Mouse (Mus musculus): ENCODE data around the gene Tmem203. TPM values are rescaled to one million over a fixed set of nuclear protein-coding genes. Genes with fewer than 3 reads are reported as not detected.

Tmem203 gene
- polyA plus RNA-seq, 1 experiment from 2014 or later, result 15.4 TPM

- H3K4me2 ChIP-seq, result peak overlapping the region; percentile 51
- H3K27me3 ChIP-seq (replicated peaks), result no peaks in the 10 kb centered on the region
- H3K4me3 ChIP-seq, result peak overlapping the region; percentile 61
- H3K27ac ChIP-seq, result peak overlapping the region; percentile 99
- peak overlapping the region; percentile 77 for H3K9ac ChIP-seq
- 2% methylated on average over 41 of the region's 41 CpGs for WGBS
- ATAC-seq (replicated peaks), result peak; percentile 97
- H3K4me1 ChIP-seq, result peaks cover 20% of the 10 kb centered on the region
- H3K36me3 ChIP-seq (replicated peaks), result no peaks in the 10 kb centered on the region
- no peaks in the 10 kb centered on the region for H3K9me3 ChIP-seq
Measured at GRCm38 (mm10) chr2:25224766-25225752, 30.2 kb upstream of the Tmem203 start.

DNA sequence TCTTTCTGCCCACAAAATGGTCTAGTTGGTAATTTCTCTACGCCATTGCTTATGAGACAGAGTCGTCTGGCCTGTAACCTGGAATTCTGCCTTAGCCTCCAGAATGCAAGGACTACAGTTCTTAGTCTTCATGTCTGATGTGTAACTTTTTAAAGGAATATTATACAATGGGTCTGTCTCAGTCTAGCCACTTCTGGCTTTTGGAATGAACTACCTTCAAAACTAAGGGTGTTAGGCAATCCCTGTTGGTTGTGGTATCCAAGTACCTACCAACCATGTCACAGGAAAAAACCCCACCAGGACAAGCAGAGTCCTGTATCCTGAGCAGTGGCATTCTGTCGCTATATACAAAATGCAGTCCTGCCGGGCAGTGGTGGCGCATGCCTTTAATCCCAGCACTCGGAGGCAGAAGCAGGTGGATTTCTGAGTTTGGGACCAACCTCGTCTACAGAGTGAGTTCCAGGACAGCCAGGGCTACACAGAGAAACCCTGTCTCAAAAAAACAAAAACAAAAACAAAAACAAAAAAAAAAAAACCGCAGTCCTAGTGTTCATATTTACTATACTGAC lies 29.3 kb upstream of the Tmem203 start:
- H3K27ac ChIP-seq, result 0 out of 2 replicates have a peak overlapping the region, but pooled peaks have one; percentile 99
- H3K9me3 ChIP-seq, result no peaks in the 10 kb centered on the region
- no peak overlapping the region; the same call in 1 of the 2 replicates for H3K4me3 ChIP-seq
- no peak for ATAC-seq (replicated peaks)
- H3K27me3 ChIP-seq (replicated peaks), result no peaks in the 10 kb centered on the region
- H3K4me2 ChIP-seq, result peak overlapping the region; percentile 51; the same call in 1 of the 2 replicates
- no peaks in the 10 kb centered on the region for H3K36me3 ChIP-seq (replicated peaks)
- H3K4me1 ChIP-seq, result peaks cover 20% of the 10 kb centered on the region
- WGBS, result 71% methylated on average over 8 of the region's 8 CpGs
- no peak overlapping the region for H3K9ac ChIP-seq

GRCm38 (mm10) chr2:25226864-25227263 lies 28.4 kb upstream of the Tmem203 start:
- H3K4me3 ChIP-seq, result no peak overlapping the region
- no peaks in the 10 kb centered on the region for H3K9me3 ChIP-seq
- no peak overlapping the region for H3K4me2 ChIP-seq
- no peaks in the 10 kb centered on the region for H3K36me3 ChIP-seq (replicated peaks)
- H3K27me3 ChIP-seq (replicated peaks), result no peaks in the 10 kb centered on the region
- peaks cover 20% of the 10 kb centered on the region for H3K4me1 ChIP-seq
- H3K27ac ChIP-seq, result no peak overlapping the region
- ATAC-seq (replicated peaks), result no peak
- 83% methylated on average over 5 of the region's 5 CpGs for WGBS
- H3K9ac ChIP-seq, result no peak overlapping the region

DNA sequence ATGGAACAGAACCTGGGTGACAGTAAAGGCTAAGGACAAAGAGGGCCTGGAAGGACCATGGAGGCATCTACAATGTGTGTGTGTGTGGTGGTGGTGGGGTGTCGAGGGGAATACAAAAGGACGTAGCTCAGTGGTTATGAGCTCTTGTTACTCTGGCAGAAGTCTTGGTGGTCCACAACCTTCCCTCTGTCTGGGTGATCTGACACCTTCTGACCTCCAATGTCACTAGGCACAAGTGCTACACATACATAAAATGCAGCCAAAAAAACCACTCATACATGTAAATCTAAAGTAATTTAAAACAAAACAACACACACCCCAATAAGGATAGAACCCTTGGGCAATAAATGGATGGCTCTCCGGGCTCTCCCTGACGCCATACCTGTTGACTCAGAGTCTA lies 27.8 kb upstream of the Tmem203 start:
- no peaks in the 10 kb centered on the region for H3K36me3 ChIP-seq (replicated peaks)
- no peak overlapping the region for H3K4me3 ChIP-seq
- no peak for ATAC-seq (replicated peaks)
- H3K27me3 ChIP-seq (replicated peaks), result no peaks in the 10 kb centered on the region
- H3K27ac ChIP-seq, result no peak overlapping the region
- peaks cover 20% of the 10 kb centered on the region for H3K4me1 ChIP-seq
- no peaks in the 10 kb centered on the region for H3K9me3 ChIP-seq
- no peak overlapping the region for H3K9ac ChIP-seq
- H3K4me2 ChIP-seq, result no peak overlapping the region
- WGBS, result 94% methylated on average over 4 of the region's 4 CpGs

- peak overlapping the region; percentile 28; the same call in 1 of the 2 replicates for H3K4me2 ChIP-seq
- no peaks in the 10 kb centered on the region for H3K36me3 ChIP-seq (replicated peaks)
- WGBS, result under 1% methylated on average over 7 of the region's 7 CpGs
- H3K27ac ChIP-seq, result peak overlapping the region; percentile 44
- no peaks in the 10 kb centered on the region for H3K9me3 ChIP-seq
- no peak for ATAC-seq (replicated peaks)
- no peaks in the 10 kb centered on the region for H3K27me3 ChIP-seq (replicated peaks)
- H3K9ac ChIP-seq, result no peak overlapping the region
- H3K4me3 ChIP-seq, result no peak overlapping the region
- H3K4me1 ChIP-seq, result peaks cover 16% of the 10 kb centered on the region
Measured at GRCm38 (mm10) chr2:25228431-25228889, 26.8 kb upstream of the Tmem203 start.

DNA sequence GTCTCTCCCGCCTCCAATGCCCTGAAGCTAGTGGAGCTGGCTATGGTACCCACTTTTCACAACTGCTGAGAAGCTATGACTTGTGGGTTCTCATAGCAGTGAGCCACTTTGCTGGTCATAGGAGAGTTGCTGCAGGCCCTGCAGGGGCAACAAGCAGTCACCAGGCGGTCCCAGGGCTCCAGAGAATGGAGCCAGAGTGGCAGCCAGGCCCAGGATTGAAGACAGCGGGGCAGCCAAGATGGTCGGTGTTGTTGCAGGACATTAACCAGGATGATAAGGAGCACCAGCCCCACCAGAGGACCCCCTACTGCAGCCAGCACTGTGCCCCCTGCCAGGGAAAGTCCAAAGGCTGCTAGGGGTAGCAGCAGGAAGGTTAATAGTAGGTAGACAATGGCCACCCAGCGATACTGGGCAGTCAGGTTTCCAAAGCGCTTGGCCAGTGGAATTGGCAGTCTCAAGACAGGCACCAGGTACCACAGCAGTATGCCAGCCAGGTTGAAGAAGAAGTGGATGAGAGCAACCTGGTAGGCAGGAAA lies 26.2 kb upstream of the Tmem203 start:
- Histone ChIP-seq H3K27ac (no peak overlapping the region), H3K9ac (no peak overlapping the region), H3K4me1 (peaks cover 12% of the 10 kb centered on the region), H3K36me3 (replicated peaks) (no peaks in the 10 kb centered on the region), H3K4me3 (no peak overlapping the region), H3K27me3 (replicated peaks) (no peaks in the 10 kb centered on the region), H3K9me3 (no peaks in the 10 kb centered on the region), H3K4me2 (peak overlapping the region; percentile 28; the same call in 1 of the 2 replicates)
- no peak for ATAC-seq (replicated peaks)
- WGBS, result 67% methylated on average over 6 of the region's 6 CpGs

GRCm38 (mm10) chr2:25229582-25229981 lies 25.7 kb upstream of the Tmem203 start:
- 82% methylated on average over 5 of the region's 5 CpGs for WGBS
- H3K9ac ChIP-seq, result no peak overlapping the region
- H3K36me3 ChIP-seq (replicated peaks), result no peaks in the 10 kb centered on the region
- no peak overlapping the region for H3K4me2 ChIP-seq
- H3K9me3 ChIP-seq, result no peaks in the 10 kb centered on the region
- H3K4me3 ChIP-seq, result no peak overlapping the region
- H3K27ac ChIP-seq, result no peak overlapping the region
- ATAC-seq (replicated peaks), result no peak
- H3K27me3 ChIP-seq (replicated peaks), result no peaks in the 10 kb centered on the region
- peaks cover 12% of the 10 kb centered on the region for H3K4me1 ChIP-seq

GRCm38 (mm10) chr2:25230581-25230980 lies 24.7 kb upstream of the Tmem203 start:
- Histone ChIP-seq H3K27ac (no peak overlapping the region), H3K36me3 (replicated peaks) (no peaks in the 10 kb centered on the region), H3K9ac (no peak overlapping the region), H3K27me3 (replicated peaks) (peaks cover 6% of the 10 kb centered on the region; the same call in 1 of the 2 replicates), H3K4me2 (no peak overlapping the region), H3K4me3 (no peak overlapping the region), H3K9me3 (no peaks in the 10 kb centered on the region), H3K4me1 (peaks cover 9% of the 10 kb centered on the region)
- 81% methylated on average over 7 of the region's 7 CpGs for WGBS
- ATAC-seq (replicated peaks), result no peak

DNA sequence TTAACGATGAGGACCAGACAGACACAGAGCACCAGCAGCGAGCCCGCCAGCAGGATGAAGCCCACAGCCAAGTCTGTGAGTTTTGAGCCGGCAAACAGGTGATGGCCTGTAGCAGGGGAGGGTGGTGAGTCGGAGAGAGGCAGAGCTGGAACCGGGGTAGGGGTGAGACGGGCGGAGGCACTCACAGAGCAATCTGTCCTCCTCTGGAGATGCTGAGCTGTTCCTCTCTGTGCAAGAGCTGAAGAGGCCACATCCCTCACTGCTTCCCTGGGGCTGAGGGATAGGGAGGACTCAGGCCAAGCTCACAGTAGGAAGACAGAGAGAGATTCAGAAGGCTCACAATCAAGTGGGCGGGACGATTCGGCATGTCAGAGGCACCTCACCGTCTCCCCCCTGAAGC lies 24.2 kb upstream of the Tmem203 start:
- Histone ChIP-seq H3K36me3 (replicated peaks) (no peaks in the 10 kb centered on the region), H3K4me3 (no peak overlapping the region), H3K4me2 (no peak overlapping the region), H3K9me3 (no peaks in the 10 kb centered on the region), H3K27me3 (replicated peaks) (peaks cover 6% of the 10 kb centered on the region; the same call in 1 of the 2 replicates), H3K4me1 (peaks cover 4% of the 10 kb centered on the region), H3K27ac (no peak overlapping the region), H3K9ac (no peak overlapping the region)
- ATAC-seq (replicated peaks), result no peak
- 49% methylated on average over 12 of the region's 12 CpGs for WGBS

DNA sequence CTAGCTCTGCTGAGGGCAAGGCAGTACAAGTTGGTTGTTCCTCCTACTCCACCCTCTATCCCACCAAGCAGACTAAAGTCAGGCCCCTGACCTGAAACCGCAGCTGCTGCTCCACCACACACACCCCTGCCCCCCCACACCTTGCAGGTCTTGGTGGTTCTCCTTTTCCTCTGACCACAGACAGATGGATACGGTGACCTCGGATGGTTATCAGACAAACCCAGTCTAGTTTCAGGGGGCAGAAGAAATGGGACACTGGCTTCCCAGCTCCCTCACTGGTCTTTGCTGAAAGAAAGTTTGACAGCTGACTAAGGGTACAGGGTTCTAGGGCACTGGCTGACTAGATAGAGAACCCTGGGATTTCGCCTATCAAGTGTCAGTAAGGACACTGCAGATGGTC lies 21.8 kb upstream of the Tmem203 start:
- no peak overlapping the region for H3K4me2 ChIP-seq
- 82% methylated on average over 4 of the region's 4 CpGs for WGBS
- H3K4me3 ChIP-seq, result no peak overlapping the region
- no peak overlapping the region for H3K9ac ChIP-seq
- H3K27ac ChIP-seq, result no peak overlapping the region
- H3K4me1 ChIP-seq, result peaks cover 4% of the 10 kb centered on the region; the same call in 1 of the 2 replicates
- ATAC-seq (replicated peaks), result no peak
- no peaks in the 10 kb centered on the region for H3K36me3 ChIP-seq (replicated peaks)
- peaks cover 6% of the 10 kb centered on the region; the same call in 1 of the 2 replicates for H3K27me3 ChIP-seq (replicated peaks)
- no peaks in the 10 kb centered on the region for H3K9me3 ChIP-seq

DNA sequence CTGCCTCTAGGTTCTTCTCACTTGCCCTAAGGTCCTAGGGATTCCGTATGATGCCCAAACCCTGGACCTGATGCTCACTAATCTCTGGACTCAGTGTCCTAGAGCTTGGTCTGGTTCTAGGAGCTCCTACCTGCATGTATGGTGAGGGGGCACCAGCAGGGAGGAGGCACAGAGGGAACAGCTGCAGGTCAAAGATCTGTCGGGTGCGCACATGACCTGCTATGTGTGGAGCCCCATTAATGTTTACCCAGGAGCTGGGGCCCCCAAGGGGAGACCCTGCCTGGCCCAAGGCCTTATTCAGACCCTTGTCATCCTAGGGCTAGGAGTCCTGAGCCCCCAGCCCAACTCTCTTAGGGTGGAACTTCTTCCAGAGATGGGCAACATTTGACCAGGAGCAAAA lies 21.2 kb upstream of the Tmem203 start, which contains the start of gene Slc34a3:
Slc34a3 (minus strand) TSS at position 315 of the 400 bp plus-strand sequence.
- H3K4me1 ChIP-seq, result 0 out of 2 replicates have a peak, but pooled peaks cover under 1% of the 10 kb centered on the region
- no peak within 1 kb of the TSS for H3K27ac ChIP-seq
- no peaks in the 10 kb centered on the region for H3K36me3 ChIP-seq (replicated peaks)
- WGBS, result 90% methylated on average over 3 of the region's 3 CpGs
- no peaks in the 10 kb centered on the region for H3K9me3 ChIP-seq
- H3K9ac ChIP-seq, result no peak within 1 kb of the TSS
- no peak within 1 kb of the TSS for H3K4me2 ChIP-seq
- H3K27me3 ChIP-seq (replicated peaks), result peaks cover 6% of the 10 kb centered on the region; the same call in 1 of the 2 replicates
- no peak for ATAC-seq (replicated peaks)
- no peak within 1 kb of the TSS for H3K4me3 ChIP-seq

Data from midbrain, embryonic 15.5 days (tissue).